Mouse (Mus musculus) liver, embryonic 14.5 days (tissue): ENCODE results near the gene Racgap1. TPM values are rescaled to one million over a fixed set of nuclear protein-coding genes. Genes with fewer than 3 reads are reported as not detected.

Source experiments
- ATAC-seq: fragments of 200-750 bp; cut with Nextera tagmentation; 2 replicates; pipeline ENCODE4 v1.8.0; 2017; ENCODE audit warnings: moderate number of reproducible peaks, mild to moderate bottlenecking, moderate library complexity; ENCODE audit not compliant: insufficient read depth
- DNase-seq, 3 experiments: peaks; one replicate each; pipeline ENCODE4 v3.0.0-alpha.2; 2012 to 2013; ENCODE audit warnings: low read depth in 3 of 3, low spot score in 3 of 3
- H3K27ac ChIP-seq: fragments of 300-500 bp; sonication (generic); 2 replicates; pipeline ENCODE4 v1.5.1; 2014; ENCODE audit warnings: moderate library complexity, mild to moderate bottlenecking, control low read depth, inconsistent platforms
- H3K27me3 ChIP-seq: fragments of 300-500 bp; sonication (generic); 2 replicates; pipeline ENCODE4 v1.6.1; 2014; ENCODE audit warnings: mild to moderate bottlenecking, low read length, moderate library complexity; ENCODE audit not compliant: control insufficient read depth, insufficient read depth
- H3K36me3 ChIP-seq: fragments of 300-500 bp; sonication (generic); replicated peaks from 2 replicates; pipeline ENCODE4 v1.6.1; 2014; ENCODE audit warnings: low read depth; ENCODE audit not compliant: control insufficient read depth, insufficient read depth
- H3K4me1 ChIP-seq, 2 experiments: fragments of 200-500 bp in 1 of 2; fragments of 300-500 bp in 1 of 2; sonication (generic) in 1 of 2; replicated peaks; 2 replicates each; pipeline ENCODE4 v1.6.1; 2012 to 2014; ENCODE audit warnings: antibody characterized with exemption in 1 of 2, inconsistent platforms in 1 of 2, low read length in 1 of 2; ENCODE audit not compliant: control insufficient read depth in 2 of 2, insufficient read depth in 2 of 2
- H3K4me2 ChIP-seq: fragments of 300-500 bp; sonication (generic); 2 replicates; pipeline ENCODE4 v1.6.1; 2014; ENCODE audit warnings: low read depth, mild to moderate bottlenecking, control low read depth, moderate library complexity
- H3K4me3 ChIP-seq, 2 experiments: fragments of 200-500 bp in 1 of 2; fragments of 300-500 bp in 1 of 2; sonication (generic) in 1 of 2; 2 replicates each; pipeline ENCODE4 v1.5.1; 2012 to 2014; ENCODE audit warnings: low read depth in 2 of 2, low read length in 2 of 2, mild to moderate bottlenecking in 2 of 2, control low read depth in 1 of 2, inconsistent platforms in 1 of 2, moderate library complexity in 1 of 2; ENCODE audit not compliant: insufficient read depth in 1 of 2
- H3K9ac ChIP-seq: fragments of 300-500 bp; sonication (generic); replicated peaks from 2 replicates; pipeline ENCODE4 v1.6.1; 2014; ENCODE audit warnings: mild to moderate bottlenecking, control low read depth, moderate library complexity
- H3K9me3 ChIP-seq: fragments of 300-500 bp; sonication (generic); 2 replicates; pipeline ENCODE4 v1.6.1; 2016; ENCODE audit warnings: low read length, mixed read lengths; ENCODE audit not compliant: control insufficient read depth
- CTCF ChIP-seq: IDR thresholded peaks from 2 replicates; pipeline ENCODE4 v1.5.1; 2016; ENCODE audit warnings: antibody characterized with exemption, low read depth, control low read depth
- EP300 ChIP-seq: IDR thresholded peaks from 2 replicates; pipeline ENCODE4 v1.6.1; 2016; ENCODE audit warnings: antibody characterized with exemption, low read depth
- WGBS: fragments of 180-500 bp; shearing (Covaris S2); extraction: QIAGEN DNeasy Blood & Tissue Kit; methylation state at CpG from one replicate; pipeline ENCODE4 v1.1.7; 2014; ENCODE audit not compliant: insufficient replicate concordance; 5-methylcytosine and 5-hydroxymethylcytosine counted together
- polyA plus RNA-seq, 2 experiments: library from polyadenylated mRNA; depleted of rRNA in 1 of 2; stranded (reverse) in 1 of 2; unstranded in 1 of 2; fragments of >200 nt; fragmentation: Nextera tagmentation in 1 of 2; extraction: Ambion mirVana in 1 of 2; gene quantifications; 2 replicates each; pipeline versions ENCODE4 v1.2.1 to v1.2.3; 2012 to 2014

The Racgap1 gene
- polyA plus RNA-seq, 2 experiments = 51.1 to 53.5 TPM

DNA sequence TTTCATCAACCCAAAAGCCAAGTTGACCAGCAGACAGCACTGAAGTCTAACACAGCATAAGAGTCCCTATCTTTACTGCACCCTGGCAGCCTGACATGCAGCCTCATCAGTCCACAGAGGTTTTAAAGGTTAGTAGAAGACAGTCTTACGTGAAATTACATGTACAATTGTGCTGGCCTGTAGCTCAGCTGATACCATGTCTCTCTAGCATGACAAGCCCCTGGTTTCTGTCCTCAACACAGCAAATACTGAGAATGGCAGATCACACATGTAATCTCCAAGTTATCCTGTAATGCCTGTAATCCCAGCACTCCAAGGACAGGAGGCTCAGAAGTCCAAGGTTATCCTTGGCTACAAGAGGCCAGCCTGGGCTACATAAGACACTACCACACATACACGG lies 1.2 kb downstream of the Racgap1 start:
- no peak for DNase-seq
- 25% methylated on average over 2 of the region's 2 CpGs for WGBS
- peak overlapping the region; percentile 89 to 95 for H3K4me3 ChIP-seq
- H3K27ac ChIP-seq = peak overlapping the region; percentile 39
- H3K36me3 ChIP-seq = peaks cover 3% of the 10 kb centered on the region; the same call in 1 of the 2 replicates
- peaks cover 28% of the 10 kb centered on the region for H3K27me3 ChIP-seq
- peak overlapping the region; percentile 88 for H3K4me2 ChIP-seq
- H3K4me1 ChIP-seq = peaks cover 32% of the 10 kb centered on the region in 2 experiments
- TF ChIP-seq EP300 (no peak), CTCF (no peak)
- H3K9ac ChIP-seq = peak overlapping the region; percentile 97
- ATAC-seq = no peak
- H3K9me3 ChIP-seq = no peaks in the 10 kb centered on the region

DNA sequence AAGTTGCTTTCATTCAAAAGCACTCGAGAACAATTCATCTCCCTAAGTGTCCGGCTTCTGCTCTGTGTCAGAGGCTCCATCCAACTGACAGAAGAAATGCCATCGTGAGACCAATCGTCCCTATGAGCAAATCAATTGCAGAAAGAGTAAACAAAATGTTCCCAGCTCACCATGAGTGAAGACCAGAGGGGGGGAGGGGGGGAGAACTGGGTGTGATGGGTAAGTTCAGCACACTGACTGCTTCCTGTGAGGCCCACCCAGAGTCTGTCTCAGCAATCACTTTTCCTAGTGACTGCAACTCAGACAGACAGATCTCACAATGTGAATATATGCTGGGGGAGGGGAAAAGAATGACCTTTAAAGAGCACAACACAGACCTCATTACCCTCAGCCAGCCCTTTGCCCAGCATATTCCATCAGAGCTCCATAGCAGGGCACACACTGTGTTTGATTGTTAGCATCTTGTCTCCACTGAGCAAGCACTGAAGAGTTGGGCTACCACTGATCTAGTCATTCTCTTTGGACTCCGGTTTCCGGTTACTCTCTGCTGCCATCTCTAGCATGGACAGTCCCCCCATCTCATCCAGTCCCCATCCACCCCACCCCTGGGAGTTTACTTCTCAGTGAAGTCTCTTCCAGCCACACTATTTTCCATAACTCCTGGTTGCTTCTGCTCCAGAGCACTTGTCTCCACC lies 2.2 kb downstream of the Racgap1 start:
- peaks cover 17% of the 10 kb centered on the region for H3K27me3 ChIP-seq
- ATAC-seq (no peak), DNase-seq (no peak)
- peak overlapping the region; percentile 26 to 95 for H3K4me3 ChIP-seq
- H3K9ac ChIP-seq = peak overlapping the region; percentile 97
- 55% methylated on average over 6 of the region's 6 CpGs for WGBS
- H3K36me3 ChIP-seq = peaks cover 3% of the 10 kb centered on the region; the same call in 1 of the 2 replicates
- TF ChIP-seq CTCF (no peak), EP300 (no peak)
- H3K27ac ChIP-seq = no peak overlapping the region
- H3K4me1 ChIP-seq = peaks cover 32 to 35% of the 10 kb centered on the region in 2 experiments
- peak overlapping the region; percentile 88 for H3K4me2 ChIP-seq
- no peaks in the 10 kb centered on the region for H3K9me3 ChIP-seq

GRCm38 (mm10) chr15:99648326-99648725 lies 3.1 kb downstream of the Racgap1 start:
- Histone ChIP-seq H3K4me1 (peaks cover 34 to 35% of the 10 kb centered on the region in 2 experiments), H3K9me3 (no peaks in the 10 kb centered on the region), H3K9ac (no peak overlapping the region), H3K36me3 (peaks cover 3% of the 10 kb centered on the region; the same call in 1 of the 2 replicates), H3K4me3 (no peak overlapping the region), H3K4me2 (no peak overlapping the region), H3K27me3 (peaks cover 8% of the 10 kb centered on the region), H3K27ac (no peak overlapping the region)
- WGBS = 77% methylated on average over 4 of the region's 4 CpGs
- DNase-seq (no peak), ATAC-seq (no peak)
- TF ChIP-seq EP300 (no peak), CTCF (no peak)

DNA sequence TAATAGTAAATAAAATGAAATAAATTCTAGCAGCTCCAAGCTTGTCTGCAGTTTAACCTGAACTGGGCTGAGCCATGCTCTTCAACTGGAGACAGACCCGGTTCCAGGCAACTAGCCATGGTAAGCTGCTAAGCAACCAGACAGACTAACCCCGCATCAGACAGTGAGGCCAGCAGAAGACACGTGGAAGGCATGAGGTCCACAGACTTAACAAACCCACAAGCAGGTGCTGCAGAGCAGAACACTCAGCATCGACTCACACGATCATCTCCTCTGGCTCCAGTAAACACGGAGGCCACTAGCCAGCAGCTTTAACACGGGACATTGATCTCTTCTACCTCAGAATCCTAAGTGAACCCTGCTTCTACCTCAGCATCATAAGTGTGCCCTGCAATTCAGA lies 6.7 kb downstream of the Racgap1 start:
- TF ChIP-seq CTCF (no peak), EP300 (no peak)
- Histone ChIP-seq H3K27me3 (no peaks in the 10 kb centered on the region), H3K4me1 (peaks cover 13 to 15% of the 10 kb centered on the region in 2 experiments)

GRCm38 (mm10) chr15:99643832-99644231 lies 7.6 kb downstream of the Racgap1 start:
- 80% methylated on average over 10 of the region's 10 CpGs for WGBS
- Histone ChIP-seq H3K4me3 (no peak overlapping the region), H3K4me2 (no peak overlapping the region), H3K4me1 (peaks cover 3 to 7% of the 10 kb centered on the region in 2 experiments), H3K9ac (no peak overlapping the region), H3K9me3 (no peaks in the 10 kb centered on the region), H3K27me3 (no peaks in the 10 kb centered on the region), H3K27ac (no peak overlapping the region), H3K36me3 (peaks cover 27% of the 10 kb centered on the region)
- TF ChIP-seq CTCF (no peak), EP300 (no peak)
- ATAC-seq (no peak), DNase-seq (no peak)

More for the DNA sequence above, 6.7 kb downstream of the Racgap1 start:
- H3K4me2 ChIP-seq = no peak overlapping the region
- no peaks in the 10 kb centered on the region for H3K9me3 ChIP-seq
- H3K4me3 ChIP-seq = no peak overlapping the region
- H3K36me3 ChIP-seq = peaks cover 20% of the 10 kb centered on the region
- ATAC-seq (no peak), DNase-seq (no peak)
- no peak overlapping the region for H3K27ac ChIP-seq
- 72% methylated on average over 7 of the region's 7 CpGs for WGBS
- no peak overlapping the region for H3K9ac ChIP-seq
